Comparison of ENCODE assay signal across 8 mouse cellular contexts in genomic region chr3:129930213-129930778, GRCm38 (mm10). TPM values are rescaled to one million over a fixed set of nuclear protein-coding genes. Genes with fewer than 3 reads are reported as not detected.
DNase-seq lines count a peak whose midpoint lies in the region.
"Had no signal": no experiment of that assay in that cellular context is flagged by ENCODE, and none has a peak within 500 bp of the region (broad histone marks: within the 10 kb centered on the region; RNA-seq: fewer than 3 reads in every experiment).

No protein-coding gene starts in this region.

- intact Hi-C loops in heart, postnatal 25 days (cut with DNase I) = loop anchor here (5.0 kb wide), 1 partner anchor 42 kb away; the partner anchor contains the start of gene Mcub

- DNase-seq in heart, adult 8-10 months (ENCODE audit: low spot score) = peak; percentile 21
- DNase-seq in heart, postnatal 25 days (ENCODE audit: low spot score) = no peak
- peak; percentile 19 to 42 for DNase-seq in right cerebral cortex, postnatal 36 days (ENCODE audit: low spot score in 2 of 2)
- DNase-seq in right cerebral cortex, postnatal 14 days = no peak
- DNase-seq in fibroblast of lung, adult 2 months (ENCODE audit: low read depth) = peak; percentile 77
- peak; percentile 64 for DNase-seq in telencephalon, adult 2 months (ENCODE audit: low read depth, low spot score)
- no peak for DNase-seq in thymus, postnatal 36 days
- DNase-seq: cerebellum, postnatal 25 days had no signal

RNA-seq across cellular contexts. Expression of gene Casp6, which starts 29.1 kb away (rescaled TPM):
- total RNA-seq in heart, adult 8-10 months (2022) = 10 to 100 TPM in 3 of 4 experiments, 1 to 10 TPM in 1; 8.9 to 16.8 (median 11.6) TPM
- total RNA-seq in heart, postnatal 25 days (2021) = 10 to 100 TPM; 11.8 to 12.2 TPM

RNA-seq across cellular contexts. Expression of gene Mcub, which starts 39.7 kb away (rescaled TPM):
- 1 to 10 TPM; 1.1 to 2.5 (median 1.6) TPM for total RNA-seq in heart, adult 8-10 months (2022)
- 1 to 10 TPM; 1.8 to 2.2 TPM for total RNA-seq in heart, postnatal 25 days (2021)

RNA-seq across cellular contexts. Expression of gene Pla2g12a, which starts 51.9 kb away (rescaled TPM):
- total RNA-seq in heart, adult 8-10 months (2022) = 10 to 100 TPM; 43.8 to 66.6 (median 45.6) TPM
- total RNA-seq in heart, postnatal 25 days (2021) = 10 to 100 TPM; 41.5 to 50.2 TPM

Comparison
In these comparisons a context has a peak if more than half of its experiments do, and no peak if none do; other contexts are left out.
1. DNase-seq: peak in heart, adult 8-10 months (single experiment), right cerebral cortex, postnatal 36 days (2 of 2), fibroblast of lung, adult 2 months (single experiment) and telencephalon, adult 2 months (single experiment); none in heart, postnatal 25 days (single experiment), right cerebral cortex, postnatal 14 days (single experiment) and thymus, postnatal 36 days (0 of 2).